Mouse (Mus musculus): ENCODE results near the gene Samd4b. TPM values are rescaled to one million over a fixed set of nuclear protein-coding genes. Genes with fewer than 3 reads are reported as not detected.
"Not testable (repeated sequence)": the region's sequence is repeated elsewhere in the genome, so short reads cannot be mapped to it uniquely, and the experiment has no call there.

The Samd4b gene
- total RNA-seq, 2 experiments from 2014 or later = 7.2 to 26.2 TPM

- no peak for ATAC-seq (replicated peaks; ENCODE audit: low FRiP score, low TSS enrichment, poor library complexity, severe bottlenecking)
Observed at GRCm38 (mm10) chr7:28427738-28428137, 170.2 kb downstream of the Samd4b start.

DNA sequence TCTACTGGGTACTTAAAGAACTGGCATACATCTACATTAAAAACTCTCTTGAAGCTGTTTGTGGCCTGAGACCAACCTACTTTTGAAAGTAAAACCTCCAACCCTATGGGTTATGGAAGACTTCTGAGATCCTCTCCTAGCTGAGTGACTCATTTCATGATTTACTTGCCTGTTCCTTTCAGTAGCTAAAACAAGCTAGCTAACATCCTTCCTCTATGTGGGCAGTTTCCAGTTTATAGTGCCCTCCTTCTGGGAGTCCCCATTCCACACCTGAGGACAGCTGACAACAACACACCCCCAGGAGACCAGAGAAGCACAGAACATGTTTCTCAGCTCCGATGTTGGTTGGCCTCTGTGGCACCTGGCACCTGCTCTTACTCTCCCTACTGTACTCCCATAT is 174.9 kb downstream of the Samd4b start:
- no peak for ATAC-seq (replicated peaks; ENCODE audit: low FRiP score, low TSS enrichment, poor library complexity, severe bottlenecking)

GRCm38 (mm10) chr7:28419416-28419815 is 178.5 kb downstream of the Samd4b start:
- no peak for ATAC-seq (replicated peaks; ENCODE audit: low FRiP score, low TSS enrichment, poor library complexity, severe bottlenecking)

DNA sequence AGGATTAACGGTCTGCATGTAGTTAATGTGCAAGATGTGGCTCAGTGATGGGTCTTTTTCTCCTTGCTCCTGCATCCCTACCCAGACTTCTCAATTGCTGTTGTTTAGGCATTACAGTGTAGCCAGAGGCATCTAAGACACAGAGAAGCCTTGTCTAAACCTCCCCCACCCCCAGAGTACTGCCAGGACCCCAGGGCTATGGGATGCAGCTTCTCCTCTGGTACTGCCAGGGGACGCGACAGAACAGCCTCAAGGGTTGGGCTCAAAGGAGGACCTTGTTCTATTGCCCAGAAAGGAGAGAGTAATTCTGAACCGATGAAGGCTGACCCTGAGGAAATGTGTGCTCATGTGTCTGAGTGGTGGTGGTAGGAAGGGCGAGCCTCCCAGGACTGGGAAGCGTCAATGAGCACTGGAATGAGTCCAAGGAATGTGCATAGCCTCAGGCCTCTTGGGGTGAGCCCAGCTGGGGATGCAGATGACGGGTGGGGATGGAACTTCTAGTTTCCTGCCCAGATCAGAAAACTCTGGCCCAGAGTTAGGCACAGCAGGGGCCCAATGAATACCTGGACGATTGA is 179.8 kb downstream of the Samd4b start:
- no peak for ATAC-seq (replicated peaks; ENCODE audit: low FRiP score, low TSS enrichment, poor library complexity, severe bottlenecking)

DNA sequence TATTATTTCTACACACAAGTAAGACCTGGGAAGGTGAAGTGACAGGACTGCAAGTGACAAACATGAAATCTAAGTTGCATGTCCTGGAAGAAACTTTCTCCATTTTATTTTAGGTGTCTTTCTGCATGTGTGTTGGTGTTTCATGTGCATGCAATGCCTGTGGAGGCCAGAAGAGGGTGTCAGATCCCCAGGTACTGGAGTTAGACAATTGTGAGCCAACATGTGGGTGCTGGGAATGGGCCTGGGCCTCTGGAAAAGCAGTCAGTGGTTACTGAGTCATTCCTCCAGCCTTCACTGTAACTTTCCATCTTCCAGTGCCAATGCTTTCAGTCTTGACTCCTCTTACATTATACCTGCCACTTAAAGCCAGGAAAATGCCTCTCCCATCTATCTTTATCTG is 180.6 kb downstream of the Samd4b start:
- no peak for ATAC-seq (replicated peaks; ENCODE audit: low FRiP score, low TSS enrichment, poor library complexity, severe bottlenecking)

GRCm38 (mm10) chr7:28412826-28413225 is 185.1 kb downstream of the Samd4b start:
- ATAC-seq (replicated peaks; ENCODE audit: low FRiP score, low TSS enrichment, poor library complexity, severe bottlenecking) = 0 out of 2 replicates have a peak, but pooled peaks have one; percentile 48

DNA sequence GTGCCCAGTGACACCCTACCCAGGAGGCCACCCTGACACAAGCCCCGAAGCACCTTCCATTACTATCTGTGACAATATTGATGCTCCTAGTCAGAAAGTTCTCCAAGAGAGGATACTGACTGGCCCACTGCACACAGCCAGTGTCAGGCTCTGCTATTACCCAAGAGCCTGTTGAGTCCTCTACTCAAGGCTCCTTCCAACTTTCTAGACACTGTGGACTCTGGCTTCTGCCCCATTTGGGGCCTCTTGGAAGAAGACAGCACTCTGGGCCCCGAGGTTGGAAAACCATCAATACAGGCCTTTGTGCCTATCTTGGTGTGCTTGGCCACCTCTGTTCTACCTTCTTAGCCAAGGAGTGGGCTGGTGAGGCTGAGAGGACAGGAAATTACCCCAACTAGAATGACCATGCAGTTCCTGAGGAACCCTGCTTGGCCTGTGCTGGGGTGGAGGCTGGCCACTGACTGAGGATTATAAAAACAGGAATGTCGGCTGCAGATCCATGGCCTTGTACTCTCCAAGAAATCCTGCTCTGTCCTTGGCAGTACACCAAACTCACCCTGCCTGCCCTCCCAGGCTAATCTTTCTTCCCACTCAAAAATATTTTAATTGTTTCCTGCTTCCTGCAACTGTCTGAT is 187.0 kb downstream of the Samd4b start:
- no peak for ATAC-seq (replicated peaks; ENCODE audit: low FRiP score, low TSS enrichment, poor library complexity, severe bottlenecking)

- ATAC-seq (replicated peaks; ENCODE audit: low FRiP score, low TSS enrichment, poor library complexity, severe bottlenecking) = no peak
Observed at GRCm38 (mm10) chr7:28401942-28402341, 196.0 kb downstream of the Samd4b start.

DNA sequence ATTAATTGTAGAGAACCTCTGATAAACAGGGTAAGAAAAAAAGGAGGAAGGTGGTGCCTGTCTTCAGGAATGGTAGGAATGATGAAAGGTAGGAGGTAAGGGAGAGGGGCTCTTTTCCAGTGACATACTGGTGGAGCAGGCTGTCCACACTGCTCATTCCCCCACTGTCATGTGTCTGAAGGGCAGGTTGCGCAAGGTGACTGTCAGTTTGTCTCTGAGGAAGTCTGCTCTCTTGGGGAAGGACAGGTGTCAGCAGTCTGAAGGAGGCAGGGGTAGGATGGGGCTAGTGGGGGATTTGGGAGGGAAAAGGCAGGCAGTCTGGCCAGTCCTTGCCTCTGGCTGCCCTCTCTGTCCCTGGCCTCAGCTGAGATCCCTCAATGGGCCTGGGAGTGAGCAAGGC is 196.9 kb downstream of the Samd4b start:
- ATAC-seq (replicated peaks; ENCODE audit: low FRiP score, low TSS enrichment, poor library complexity, severe bottlenecking) = no peak

DNA sequence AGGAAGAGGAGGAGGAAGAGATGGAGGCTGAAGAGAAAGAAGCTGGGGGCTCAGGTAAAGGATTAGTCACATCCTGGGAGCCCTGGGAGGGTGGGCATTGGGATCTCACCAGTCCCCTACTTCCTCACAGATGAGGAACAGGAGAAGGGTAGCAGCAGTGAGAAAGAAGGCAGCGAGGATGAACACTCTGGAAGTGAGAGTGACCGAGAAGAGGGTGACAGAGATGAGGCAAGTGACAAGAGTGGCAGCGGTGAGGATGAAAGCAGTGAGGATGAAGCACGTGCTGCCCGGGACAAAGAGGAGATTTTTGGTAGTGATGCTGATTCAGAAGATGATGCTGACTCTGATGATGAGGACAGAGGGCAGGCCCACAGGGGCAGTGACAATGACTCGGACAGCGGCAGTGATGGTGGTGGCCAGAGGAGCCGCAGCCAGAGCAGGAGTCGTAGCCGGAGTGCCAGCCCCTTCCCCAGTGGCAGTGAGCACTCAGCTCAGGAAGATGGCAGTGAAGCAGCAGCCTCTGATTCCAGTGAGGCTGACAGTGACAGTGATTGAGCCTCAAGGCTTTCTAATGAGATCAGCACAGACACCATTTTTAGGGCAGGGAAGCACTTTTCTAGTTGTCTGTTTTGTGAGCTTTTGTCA is 199.1 kb downstream of the Samd4b start:
- ATAC-seq (replicated peaks; ENCODE audit: low FRiP score, low TSS enrichment, poor library complexity, severe bottlenecking) = no peak

- no peak for ATAC-seq (replicated peaks; ENCODE audit: low FRiP score, low TSS enrichment, poor library complexity, severe bottlenecking)
Observed at GRCm38 (mm10) chr7:28398000-28398399, 199.9 kb downstream of the Samd4b start.

GRCm38 (mm10) chr7:28395425-28395824 is 202.5 kb downstream of the Samd4b start:
- no peak for ATAC-seq (replicated peaks; ENCODE audit: low FRiP score, low TSS enrichment, poor library complexity, severe bottlenecking)

- no peak for ATAC-seq (replicated peaks; ENCODE audit: low FRiP score, low TSS enrichment, poor library complexity, severe bottlenecking)
Observed at GRCm38 (mm10) chr7:28393272-28393951, 204.5 kb downstream of the Samd4b start.

GRCm38 (mm10) chr7:28392429-28393271 is 205.3 kb downstream of the Samd4b start, which contains the start of the genes Med29 and Paf1:
Gene Med29 (minus strand): TSS chr7:28392708.
Gene Paf1 (plus strand): TSS chr7:28392951.
- peak; percentile 99 for ATAC-seq (replicated peaks; ENCODE audit: low FRiP score, low TSS enrichment, poor library complexity, severe bottlenecking)

GRCm38 (mm10) chr7:28390331-28390730 is 207.6 kb downstream of the Samd4b start:
- ATAC-seq (replicated peaks; ENCODE audit: low FRiP score, low TSS enrichment, poor library complexity, severe bottlenecking) = no peak

DNA sequence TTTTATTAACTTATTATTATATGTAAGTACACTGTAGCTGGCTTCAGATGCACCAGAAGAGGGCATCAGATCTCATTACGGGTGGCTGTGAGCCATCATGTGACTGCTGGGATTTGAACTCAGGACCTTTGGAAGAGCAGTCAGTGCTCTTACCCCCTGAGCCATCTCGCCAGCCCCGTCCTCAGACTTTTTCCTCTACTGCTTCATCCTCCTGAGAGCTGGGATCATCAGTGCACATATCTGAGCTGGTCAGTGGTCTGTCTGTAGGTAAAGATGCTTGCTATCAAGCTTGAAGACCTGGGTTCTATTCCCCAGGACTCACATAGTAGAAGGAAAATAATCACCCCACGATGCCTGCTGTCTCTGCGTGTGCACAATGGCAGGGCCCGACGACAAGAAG is 210.6 kb downstream of the Samd4b start:
- not testable (repeated sequence) for ATAC-seq (replicated peaks; ENCODE audit: low FRiP score, low TSS enrichment, poor library complexity, severe bottlenecking)

- ATAC-seq (replicated peaks; ENCODE audit: low FRiP score, low TSS enrichment, poor library complexity, severe bottlenecking) = not testable (repeated sequence)
Observed at GRCm38 (mm10) chr7:28386877-28387276, 211.1 kb downstream of the Samd4b start.

DNA sequence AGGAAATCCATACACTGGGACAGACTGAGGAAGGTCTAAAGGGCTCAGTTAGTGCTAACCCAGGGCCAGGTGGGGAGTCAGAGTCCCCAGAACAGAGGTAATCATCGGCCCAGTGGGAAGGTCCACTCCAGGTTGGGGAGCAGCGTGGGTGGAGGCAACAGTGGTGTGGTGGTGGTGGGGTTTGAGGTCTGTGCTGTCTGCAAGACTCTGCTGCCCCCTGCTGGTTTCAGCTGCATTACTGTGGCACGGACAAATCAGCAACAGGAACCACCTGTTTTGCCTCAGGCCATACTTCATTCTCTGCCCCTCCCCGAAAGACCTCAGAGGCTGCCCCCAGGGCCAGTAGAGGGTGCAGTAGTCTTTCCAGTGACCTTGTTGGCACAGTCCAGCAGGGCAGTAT is 211.5 kb downstream of the Samd4b start:
- ATAC-seq (replicated peaks; ENCODE audit: low FRiP score, low TSS enrichment, poor library complexity, severe bottlenecking) = peak; percentile 61

DNA sequence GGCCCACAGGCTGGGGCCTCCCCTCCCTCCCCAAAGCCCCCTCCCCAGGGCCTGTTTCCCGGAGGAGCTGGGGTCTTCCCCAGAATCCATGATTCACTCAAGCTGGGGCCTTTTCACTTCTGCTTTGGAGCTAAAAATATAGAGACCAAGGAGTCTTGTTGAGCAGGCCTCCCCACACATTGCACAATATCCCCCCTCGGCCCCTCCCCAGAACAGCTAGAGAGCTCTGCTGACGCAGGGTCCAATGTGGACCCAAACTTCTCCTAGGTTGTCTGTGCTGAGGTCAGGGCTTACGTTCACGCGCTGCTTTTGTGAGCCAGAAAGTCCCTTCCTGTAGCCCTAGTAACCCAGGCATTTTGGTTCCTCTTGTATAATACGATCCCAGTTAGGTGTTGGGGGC is 211.9 kb downstream of the Samd4b start:
- ATAC-seq (replicated peaks; ENCODE audit: low FRiP score, low TSS enrichment, poor library complexity, severe bottlenecking) = no peak

Measured in megakaryocyte-erythroid progenitor cell, adult 5-6 weeks (primary cell).